Mouse (Mus musculus) ES-CJ7 (cell line): ENCODE measurements at regions not wholly inside any gene's neighbourhood (a gene's known extent, or its start where the extent isn't known, plus 50 kb on each side); places are given as distances from the start of the nearest gene placed in this dataset.

Source experiments
- DNase-seq: peaks from one replicate; pipeline ENCODE4 v3.0.0; 2011; ENCODE audit warnings: low read depth, low spot score

DNA sequence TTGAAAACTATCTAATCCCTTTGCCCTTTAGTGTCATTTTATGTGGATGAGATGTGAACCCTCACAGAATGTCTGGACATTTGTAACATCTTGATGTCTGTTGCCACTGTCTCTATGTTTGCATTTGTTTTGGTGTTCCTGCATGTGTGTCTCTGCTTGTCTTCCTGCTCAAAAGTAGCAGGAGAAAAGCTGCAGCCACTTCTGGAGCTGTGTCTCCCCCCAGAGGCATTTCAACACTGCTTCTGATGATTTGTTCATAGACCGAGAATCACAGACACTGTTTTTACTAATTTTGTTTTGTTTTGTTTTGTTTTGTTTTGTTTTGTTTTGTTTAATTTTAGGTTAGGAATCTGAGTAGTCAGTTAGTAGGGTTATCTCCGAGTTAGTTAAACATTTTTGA, 883.8 kb downstream of the Gbe1 start:
- DNase-seq = no peak

DNA sequence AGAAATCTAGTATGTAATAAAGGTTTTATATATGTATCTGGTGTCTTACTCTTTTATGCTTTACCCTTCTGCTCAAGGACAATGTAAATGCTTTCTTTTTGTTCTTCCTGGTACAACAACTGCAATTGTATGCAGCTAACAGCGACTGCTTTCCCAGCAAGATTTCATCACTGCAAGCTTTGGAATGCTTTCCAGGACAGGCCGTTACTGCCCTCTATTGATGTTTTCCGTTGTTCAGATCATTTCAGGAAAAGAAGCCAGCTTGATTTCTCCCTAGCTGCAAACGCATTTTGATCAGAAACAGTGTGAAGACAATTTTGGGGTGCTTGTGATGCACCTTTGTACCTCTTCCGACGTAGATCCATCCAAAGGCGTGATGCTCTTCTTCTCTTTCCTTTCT, 895.1 kb downstream of the Gbe1 start:
- peak; percentile 3 for DNase-seq

DNA sequence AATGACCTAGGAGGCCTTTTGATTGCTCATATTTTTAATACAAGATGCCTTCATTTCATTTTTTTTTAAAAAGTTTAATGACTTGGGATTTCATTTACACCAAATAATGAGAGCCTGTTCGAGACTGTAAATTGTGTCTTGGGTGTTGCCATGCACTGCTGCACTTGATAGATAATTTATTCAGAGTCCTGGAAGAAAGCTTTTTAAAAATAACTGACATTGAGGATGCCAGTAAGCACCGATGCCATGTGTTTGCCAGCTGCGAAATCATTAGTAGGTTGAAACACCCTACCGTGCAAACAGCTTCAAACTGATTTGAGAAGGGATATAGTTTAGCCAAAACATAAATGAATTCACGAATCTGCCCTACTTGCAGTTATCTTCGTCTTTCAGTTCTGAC, 910.7 kb downstream of the Gbe1 start:
- DNase-seq = no peak

DNA sequence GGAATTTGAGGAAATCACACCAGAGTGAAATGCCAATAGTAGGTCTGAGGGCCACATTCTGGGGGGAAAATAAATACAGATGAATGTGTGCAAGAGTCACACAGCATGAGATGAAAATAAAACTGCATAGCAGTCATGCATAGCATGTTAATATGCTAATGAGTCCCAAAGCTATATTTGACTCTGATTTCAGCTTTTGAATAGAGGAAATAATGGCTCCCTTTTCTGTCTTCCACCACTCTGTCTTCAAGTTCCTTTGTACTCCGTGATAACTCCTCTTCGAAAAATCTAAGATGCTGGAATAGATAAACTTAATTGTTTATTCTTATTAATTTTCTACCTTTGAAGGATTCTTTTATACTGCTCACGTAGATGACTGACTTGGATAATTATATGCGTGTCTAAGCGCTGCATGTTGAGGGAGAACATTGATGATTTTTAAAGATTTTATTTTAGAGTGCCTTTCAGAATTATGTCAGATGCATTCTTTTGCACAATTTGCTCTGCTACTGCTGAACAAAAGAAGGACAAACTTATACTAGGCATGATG, 916.4 kb downstream of the Gbe1 start:
- DNase-seq = no peak

DNA sequence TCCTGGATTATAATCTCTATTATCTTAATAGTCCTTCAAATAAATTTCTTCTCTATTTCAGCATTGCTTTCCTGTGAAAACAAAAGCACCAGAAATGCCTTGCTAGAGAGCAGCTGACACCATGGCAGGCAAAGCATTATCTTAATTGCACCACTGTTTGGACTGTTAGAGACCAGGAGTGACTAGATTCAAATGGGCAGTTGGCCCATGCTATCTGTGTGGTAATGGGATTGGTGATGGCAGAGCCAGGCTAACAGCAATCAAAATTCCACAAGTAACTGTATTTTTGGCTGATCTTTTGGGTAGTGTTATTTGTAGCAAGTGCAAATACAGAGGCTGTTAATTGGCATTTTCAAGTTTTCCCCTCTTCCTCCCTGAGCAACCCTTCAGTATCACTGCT, 929.3 kb downstream of the Gbe1 start:
- no peak for DNase-seq

DNA sequence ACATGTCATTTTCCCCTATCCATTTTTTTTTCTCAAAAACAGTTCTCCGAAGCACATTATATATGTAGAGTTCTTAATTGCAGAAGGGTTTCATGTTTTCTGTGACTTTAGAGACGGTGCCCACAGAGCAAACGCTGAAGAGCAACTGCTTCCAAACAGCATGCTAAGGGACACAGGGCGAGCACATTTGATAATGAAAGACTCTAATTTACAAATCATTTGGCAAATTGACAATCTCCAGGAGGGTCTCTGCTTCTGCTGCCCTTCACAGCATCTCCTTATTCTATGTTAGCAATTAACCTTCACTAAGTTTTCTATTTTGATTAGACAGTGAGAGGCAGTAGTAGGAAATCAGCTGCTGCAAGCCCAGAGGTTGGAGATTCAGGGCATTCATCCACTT, 929.7 kb downstream of the Gbe1 start:
- DNase-seq = no peak

DNA sequence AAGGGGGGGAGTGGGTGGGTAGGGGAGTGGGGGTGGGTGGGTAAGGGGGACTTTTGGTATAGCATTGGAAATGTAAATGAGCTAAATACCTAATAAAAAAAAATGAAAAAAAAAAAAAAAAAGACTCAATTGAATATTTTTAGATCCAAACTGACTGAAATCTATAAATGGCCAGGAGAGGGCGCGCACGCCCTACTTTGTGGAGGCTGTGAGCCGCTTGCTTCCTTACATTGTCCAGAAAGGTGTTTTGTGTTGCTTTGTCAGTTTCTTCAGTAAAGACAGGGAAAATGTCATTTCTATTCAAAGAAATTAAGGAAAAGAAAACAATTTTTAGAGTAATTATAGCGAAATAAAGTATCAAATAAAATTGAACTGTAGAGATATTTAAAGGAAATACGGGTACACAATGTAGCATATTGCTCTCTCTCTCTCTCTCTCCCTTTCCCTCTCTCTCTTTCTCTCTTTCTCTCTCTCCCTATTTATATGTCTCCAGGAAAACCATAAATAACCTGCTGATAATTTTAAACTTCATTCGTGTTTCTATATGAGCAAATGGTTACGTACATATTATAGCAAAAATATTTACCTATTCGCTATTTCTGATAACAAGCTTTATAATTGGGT, 933.9 kb downstream of the Gbe1 start:
- DNase-seq = peak; percentile 44

DNA sequence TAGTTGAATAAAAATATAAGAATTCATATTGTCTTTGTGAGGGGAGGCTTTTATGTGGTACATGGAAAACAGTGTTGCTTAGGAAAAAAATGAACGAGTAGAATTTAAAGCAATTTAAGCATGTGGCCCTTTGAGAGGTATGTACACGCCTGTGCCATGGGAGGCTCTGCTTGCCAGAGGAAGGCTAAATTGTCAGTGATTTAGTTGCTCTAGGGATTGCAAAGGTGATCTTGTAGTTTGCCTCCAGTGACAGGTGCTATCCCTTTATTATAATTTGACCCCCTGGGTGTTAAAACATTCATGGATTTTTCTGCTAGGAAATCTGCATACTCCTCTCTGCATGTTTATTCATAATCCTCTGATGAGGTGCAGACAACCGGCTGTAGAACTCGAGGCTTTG, 942.0 kb downstream of the Gbe1 start:
- DNase-seq = no peak

DNA sequence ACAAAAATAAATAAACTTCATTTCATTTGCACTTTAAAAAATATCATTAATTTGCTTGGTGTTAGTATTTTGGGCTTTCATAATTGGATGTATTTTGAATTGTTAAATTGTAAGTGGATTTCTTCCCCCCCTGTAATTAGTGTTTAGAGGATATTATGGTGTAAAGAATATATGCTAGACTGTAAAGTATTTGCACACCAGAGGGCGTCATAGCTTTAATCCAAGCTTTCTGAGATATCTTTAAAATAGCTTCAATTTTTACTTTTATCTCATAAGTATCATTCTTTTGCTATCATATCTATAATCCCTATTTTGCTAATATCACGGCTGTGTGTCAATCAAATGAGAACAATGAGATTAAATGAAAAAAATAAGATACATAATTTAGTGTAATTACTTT, 942.4 kb downstream of the Gbe1 start:
- no peak for DNase-seq

DNA sequence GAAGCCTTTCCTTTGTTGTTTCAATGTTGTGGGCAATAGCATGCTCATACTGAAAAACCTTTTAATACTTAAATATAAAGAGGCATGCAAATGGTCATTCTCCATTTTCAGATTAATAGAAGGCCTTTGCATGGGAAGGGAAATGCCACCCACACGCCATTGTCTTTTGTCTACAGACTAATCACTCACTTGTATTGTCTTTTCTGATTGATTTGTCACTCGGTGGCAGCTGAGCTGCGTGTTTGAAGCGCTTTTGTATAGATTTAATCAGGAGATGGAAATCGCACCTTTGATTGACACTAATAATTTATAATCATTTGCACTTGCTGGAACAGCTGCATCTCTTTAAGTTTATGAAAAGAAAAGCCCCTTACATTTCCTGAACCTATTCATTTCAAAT, 953.4 kb downstream of the Gbe1 start:
- no peak for DNase-seq
